Mouse (Mus musculus): ENCODE measurements around the gene Gpsm3. TPM values are rescaled to one million over a fixed set of nuclear protein-coding genes. Genes with fewer than 3 reads are reported as not detected.

Gene Gpsm3
- total RNA-seq, 2 experiments from 2014 or later, result 4.8 to 7.3 TPM

GRCm38 (mm10) chr17:34628644-34628967 lies 39.0 kb downstream of the Gpsm3 start:
- DNase-seq (ENCODE audit: low spot score in 2 of 2), result no peak

DNA sequence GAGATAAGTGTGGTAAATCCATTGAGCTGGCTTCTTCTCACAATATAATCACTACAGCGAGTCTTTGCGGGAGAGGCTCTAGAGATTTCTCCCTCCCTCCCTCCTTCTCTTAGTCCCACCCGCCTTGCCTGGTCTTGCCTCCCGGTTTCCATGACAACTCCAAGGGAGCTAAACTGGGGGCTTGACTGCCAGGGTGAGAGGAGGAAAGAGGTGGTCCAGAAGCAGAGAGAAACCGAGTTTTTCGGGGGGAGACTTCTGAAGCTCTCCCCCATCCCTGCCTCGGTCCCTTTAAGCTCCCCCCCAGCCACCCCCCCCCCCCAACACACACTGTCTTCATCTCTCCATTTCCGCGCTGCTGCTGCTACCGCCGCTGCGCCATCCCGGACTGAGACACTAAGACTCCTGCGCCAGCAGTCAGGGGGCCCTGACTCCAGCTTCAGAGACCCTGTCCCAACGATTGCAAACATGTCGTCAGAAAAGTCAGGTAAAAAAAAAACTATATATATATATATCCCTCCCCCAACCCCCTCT lies 39.7 kb downstream of the Gpsm3 start, which contains the start of gene Prrt1:
Gene Prrt1, plus strand, starts transcription at position 313 of the 531 bp plus-strand sequence.
- DNase-seq (ENCODE audit: low spot score in 2 of 2), result no peak

GRCm38 (mm10) chr17:34629796-34630603 lies 40.4 kb downstream of the Gpsm3 start:
- no peak for DNase-seq (ENCODE audit: low spot score in 2 of 2)

DNA sequence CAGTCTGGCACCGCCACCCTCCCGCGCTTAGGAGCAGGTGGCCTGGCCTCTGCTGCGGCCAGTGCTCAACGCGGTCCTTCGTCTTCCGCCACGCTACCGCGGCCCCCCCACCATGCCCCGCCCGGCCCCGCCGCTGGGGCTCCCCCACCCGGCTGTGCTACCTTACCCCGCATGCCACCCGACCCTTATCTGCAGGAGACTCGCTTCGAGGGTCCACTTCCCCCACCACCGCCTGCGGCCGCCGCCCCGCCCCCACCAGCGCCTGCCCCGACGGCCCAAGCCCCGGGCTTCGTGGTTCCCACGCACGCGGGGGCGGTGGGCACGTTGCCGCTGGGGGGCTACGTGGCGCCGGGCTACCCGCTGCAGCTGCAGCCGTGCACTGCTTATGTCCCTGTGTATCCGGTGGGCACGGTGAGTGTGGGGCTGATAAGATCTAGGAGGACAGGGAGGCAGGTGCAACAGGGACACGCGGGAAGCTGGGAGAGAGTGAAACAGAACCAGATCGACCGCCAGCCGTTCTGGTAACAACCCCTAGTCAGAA lies 41.2 kb downstream of the Gpsm3 start:
- DNase-seq (ENCODE audit: low spot score in 2 of 2), result no peak

DNA sequence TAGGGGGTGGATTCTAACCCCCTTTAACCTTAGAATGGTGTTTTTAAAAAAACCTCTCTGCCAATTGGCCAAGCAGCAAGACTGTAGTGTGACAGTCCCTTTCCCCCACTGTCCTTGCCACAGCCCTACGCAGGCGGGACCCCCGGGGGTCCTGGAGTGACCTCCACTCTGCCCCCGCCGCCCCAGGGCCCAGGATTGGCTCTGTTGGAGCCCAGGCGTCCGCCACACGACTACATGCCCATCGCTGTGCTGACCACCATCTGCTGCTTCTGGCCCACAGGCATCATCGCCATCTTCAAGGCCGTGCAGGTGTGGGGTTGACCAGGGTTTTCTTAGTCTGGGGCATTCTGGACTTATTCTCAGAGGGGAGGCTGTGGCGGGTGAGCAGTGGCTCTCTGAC lies 42.0 kb downstream of the Gpsm3 start:
- DNase-seq (ENCODE audit: low spot score in 2 of 2), result no peak

- peak; percentile 71 to 75 for DNase-seq (ENCODE audit: low spot score in 2 of 2)
Observed at GRCm38 (mm10) chr17:34632261-34632691, 42.7 kb downstream of the Gpsm3 start.

GRCm38 (mm10) chr17:34635671-34636070 lies 46.1 kb downstream of the Gpsm3 start:
- DNase-seq (ENCODE audit: low spot score in 2 of 2), result no peak

- DNase-seq (ENCODE audit: low spot score in 2 of 2), result no peak
Observed at GRCm38 (mm10) chr17:34637459-34637858, 47.9 kb downstream of the Gpsm3 start.

- DNase-seq (ENCODE audit: low spot score in 2 of 2), result no peak
Observed at GRCm38 (mm10) chr17:34639461-34640255, 50.1 kb downstream of the Gpsm3 start.

- DNase-seq (ENCODE audit: low spot score in 2 of 2), result no peak
Observed at GRCm38 (mm10) chr17:34640778-34641601, 51.4 kb downstream of the Gpsm3 start.

Other genes with a start within 250 kb of the Gpsm3 start
- gene Btnl2, start 235.0 kb upstream of the Gpsm3 start, total RNA-seq (2021), result under 1 TPM; 0.27 to 0.38 TPM
- not detected for gene Btnl1, start 212.7 kb upstream of the Gpsm3 start, total RNA-seq (2021)
- gene BC051142, start 191.0 kb upstream of the Gpsm3 start, total RNA-seq (2021), result 1 to 10 TPM; 2.4 to 3.7 TPM
- gene Btnl4, start 112.5 kb upstream of the Gpsm3 start, total RNA-seq (2021), result not detected
- not detected for gene Btnl6, start 72.5 kb upstream of the Gpsm3 start, total RNA-seq (2021)
- 10 to 100 TPM; 26.2 to 31.5 TPM for gene Notch4, start 25.5 kb upstream of the Gpsm3 start, total RNA-seq (2021)
- gene Pbx2, start 1.5 kb downstream of the Gpsm3 start, total RNA-seq (2021), result 10 to 100 TPM; 32.4 to 40.9 TPM
- under 1 TPM; 0.73 to 0.86 TPM for gene Ager, start 8.1 kb downstream of the Gpsm3 start, total RNA-seq (2021)
- 10 to 100 TPM; 71.8 to 86.7 TPM for gene Rnf5, start 13.9 kb downstream of the Gpsm3 start, total RNA-seq (2021)
- gene Agpat1, start 14.5 kb downstream of the Gpsm3 start, total RNA-seq (2021), result 100 to 1,000 TPM; 106 to 112 TPM
- gene Egfl8, start 26.2 kb downstream of the Gpsm3 start, total RNA-seq (2021), result 1 to 10 TPM; 1.9 to 3.9 TPM
- gene Ppt2, start 38.7 kb downstream of the Gpsm3 start, total RNA-seq (2021), result 10 to 100 TPM; 56.9 to 71.5 TPM
- 10 to 100 TPM; 10.4 to 17.9 TPM for gene Prrt1, start 39.7 kb downstream of the Gpsm3 start, total RNA-seq (2021)
- 10 to 100 TPM; 12.8 to 17.5 TPM for gene Fkbpl, start 55.0 kb downstream of the Gpsm3 start, total RNA-seq (2021)
- 10 to 100 TPM; 46.5 to 48.6 TPM for gene Atf6b, start 57.3 kb downstream of the Gpsm3 start, total RNA-seq (2021)
- 10 to 100 TPM; 19.8 to 25.2 TPM for gene Tnxb, start 80.7 kb downstream of the Gpsm3 start, total RNA-seq (2021)
- 100 to 1,000 TPM in 1 of 2 experiments, 10 to 100 TPM in 1; 99.1 to 174 TPM for gene C4b, start 154.1 kb downstream of the Gpsm3 start, total RNA-seq (2021)
- over 10,000 TPM in 1 of 2 experiments, 1,000 to 10,000 TPM in 1; 3,976 to 16,190 TPM for gene Cyp21a1, start 214.8 kb downstream of the Gpsm3 start, total RNA-seq (2021)
- gene Stk19, start 247.1 kb downstream of the Gpsm3 start, total RNA-seq (2021), result 10 to 100 TPM; 54.2 to 62.5 TPM
- 10 to 100 TPM; 75.5 to 82.1 TPM for gene Dxo, start 247.2 kb downstream of the Gpsm3 start, total RNA-seq (2021)